Mouse (Mus musculus) kidney, postnatal 25 days (tissue): ENCODE results near the gene Gm42517.

ENCODE experiments used
- DNase-seq, 2 experiments: peaks; one replicate each; pipeline ENCODE4 v3.0.0; 2021; ENCODE audit warnings: mixed read lengths in 2 of 2

Gene Gm42517

GRCm38 (mm10) chr5:108367871-108368332 is at the start of gene Gm42517:
Gene Gm42517 (minus strand): TSS chr5:108367922.
- no peak for DNase-seq

- DNase-seq = no peak
These were observed 47.0 kb upstream of the Gm42517 start for GRCm38 (mm10) chr5:108414711-108415110.

- DNase-seq = no peak
These were observed 39.3 kb upstream of the Gm42517 start for GRCm38 (mm10) chr5:108406977-108407376.

- DNase-seq = no peak
These were observed 37.7 kb upstream of the Gm42517 start for GRCm38 (mm10) chr5:108405460-108405859.

- no peak for DNase-seq
These were observed 35.7 kb upstream of the Gm42517 start for GRCm38 (mm10) chr5:108403453-108403852.

- DNase-seq = no peak
These were observed 22.0 kb upstream of the Gm42517 start for GRCm38 (mm10) chr5:108389744-108390143.

- DNase-seq = no peak
These were observed 20.5 kb upstream of the Gm42517 start, which contains the start of gene Pde6b for GRCm38 (mm10) chr5:108388201-108388600. Gene Pde6b (plus strand): TSS chr5:108388391.

GRCm38 (mm10) chr5:108386449-108386848 is 18.7 kb upstream of the Gm42517 start:
- no peak for DNase-seq

- no peak for DNase-seq
These were observed 17.9 kb upstream of the Gm42517 start for GRCm38 (mm10) chr5:108385632-108386031.

- no peak for DNase-seq
These were observed 10.6 kb upstream of the Gm42517 start for GRCm38 (mm10) chr5:108378346-108378745.

- DNase-seq = no peak
These were observed 8.3 kb upstream of the Gm42517 start for GRCm38 (mm10) chr5:108376059-108376458.

GRCm38 (mm10) chr5:108374079-108374478 is 6.4 kb upstream of the Gm42517 start:
- no peak for DNase-seq

GRCm38 (mm10) chr5:108369964-108370363 is 2.2 kb upstream of the Gm42517 start:
- no peak for DNase-seq

- peak; percentile 14 to 42 for DNase-seq
These were observed 1.3 kb upstream of the Gm42517 start for GRCm38 (mm10) chr5:108368851-108369621.

- no peak for DNase-seq
These were observed 724 bp upstream of the Gm42517 start for GRCm38 (mm10) chr5:108368446-108368845.

GRCm38 (mm10) chr5:108366984-108367841 is 509 bp downstream of the Gm42517 start:
- peak; percentile 26 to 53 for DNase-seq

GRCm38 (mm10) chr5:108366328-108366983 is 1.3 kb downstream of the Gm42517 start:
- DNase-seq = peak in 1 of 2 experiments; percentile 34

GRCm38 (mm10) chr5:108362330-108362729 is 5.4 kb downstream of the Gm42517 start:
- DNase-seq = no peak

GRCm38 (mm10) chr5:108360211-108360610 is 7.5 kb downstream of the Gm42517 start:
- no peak for DNase-seq

GRCm38 (mm10) chr5:108359491-108359890 is 8.2 kb downstream of the Gm42517 start:
- DNase-seq = no peak

- no peak for DNase-seq
These were observed 9.9 kb downstream of the Gm42517 start for GRCm38 (mm10) chr5:108357862-108358261.

GRCm38 (mm10) chr5:108354056-108354455 is 13.7 kb downstream of the Gm42517 start:
- DNase-seq = no peak
